Mouse (Mus musculus) midbrain, embryonic 15.5 days (tissue): Measurements from ENCODE around the gene Saa1. TPM values are rescaled to one million over a fixed set of nuclear protein-coding genes. Genes with fewer than 3 reads are reported as not detected.
"Not testable (repeated sequence)": the region's sequence is repeated elsewhere in the genome, so short reads cannot be mapped to it uniquely, and the experiment has no call there.

Source experiments
- ATAC-seq: fragments of 200-750 bp; cut with Nextera tagmentation; replicated peaks from 2 replicates; pipeline ENCODE4 v1.8.0; 2017; ENCODE audit warnings: moderate TSS enrichment
- H3K27ac ChIP-seq: fragments of 300-500 bp; sonication (generic); 2 replicates; pipeline ENCODE4 v1.5.1; 2015; ENCODE audit warnings: mild to moderate bottlenecking, inconsistent platforms
- H3K27me3 ChIP-seq: fragments of 300-500 bp; sonication (generic); replicated peaks from 2 replicates; pipeline ENCODE4 v1.6.1; 2015; ENCODE audit warnings: inconsistent platforms
- H3K36me3 ChIP-seq: fragments of 300-500 bp; sonication (generic); replicated peaks from 2 replicates; pipeline ENCODE4 v1.6.1; 2015; ENCODE audit warnings: inconsistent platforms
- H3K4me1 ChIP-seq: fragments of 300-500 bp; sonication (generic); 2 replicates; pipeline ENCODE4 v1.6.1; 2015; ENCODE audit warnings: inconsistent platforms
- H3K4me2 ChIP-seq: fragments of 300-500 bp; sonication (generic); 2 replicates; pipeline ENCODE4 v1.6.1; 2015; ENCODE audit warnings: inconsistent platforms, mild to moderate bottlenecking, moderate library complexity
- H3K4me3 ChIP-seq: fragments of 300-500 bp; sonication (generic); 2 replicates; pipeline ENCODE4 v1.5.1; 2015; ENCODE audit warnings: mild to moderate bottlenecking, inconsistent platforms
- H3K9ac ChIP-seq: fragments of 300-500 bp; sonication (generic); 2 replicates; pipeline ENCODE4 v1.6.1; 2015; ENCODE audit warnings: mild to moderate bottlenecking, inconsistent platforms
- H3K9me3 ChIP-seq: fragments of 300-500 bp; sonication (generic); 2 replicates; pipeline ENCODE4 v1.6.1; 2016; ENCODE audit warnings: inconsistent platforms
- WGBS: fragments of 180-500 bp; shearing (Covaris S2); methylation state at CpG from one replicate; pipeline ENCODE4 v1.1.7; 2015; ENCODE audit warnings: mixed read lengths; 5-methylcytosine and 5-hydroxymethylcytosine counted together
- polyA plus RNA-seq: library from polyadenylated mRNA; unstranded; fragments of >200 nt; fragmentation: Nextera tagmentation; extraction: Ambion mirVana; gene quantifications from 2 replicates; pipeline ENCODE4 v1.2.1, GENCODE M21; 2015

Gene Saa1
- 0.30 and 0.31 TPM in 2 replicates for polyA plus RNA-seq

GRCm38 (mm10) chr7:46742880-46743279, at the start of gene Saa1:
TSS of gene Saa1 (minus strand) at chr7:46742980.
- H3K36me3 ChIP-seq, H3K4me2 ChIP-seq, H3K4me3 ChIP-seq, H3K27me3 ChIP-seq, H3K9ac ChIP-seq, H3K9me3 ChIP-seq, ATAC-seq, H3K4me1 ChIP-seq, H3K27ac ChIP-seq: not testable (repeated sequence)
- WGBS, result 88% methylated on average over 3 of the region's 3 CpGs

GRCm38 (mm10) chr7:46789177-46789849, 46.5 kb upstream of the Saa1 start:
- WGBS, result 89% methylated on average over 5 of the region's 5 CpGs
- Histone ChIP-seq H3K9ac (no peak overlapping the region), H3K27me3 (no peaks in the 10 kb centered on the region), H3K4me3 (no peak overlapping the region), H3K27ac (no peak overlapping the region), H3K9me3 (no peaks in the 10 kb centered on the region), H3K4me2 (no peak overlapping the region), H3K36me3 (peaks cover 41% of the 10 kb centered on the region), H3K4me1 (peaks cover 9% of the 10 kb centered on the region)
- no peak for ATAC-seq

- Histone ChIP-seq H3K4me3 (no peak overlapping the region), H3K4me1 (no peaks in the 10 kb centered on the region), H3K27ac (no peak overlapping the region), H3K9me3 (no peaks in the 10 kb centered on the region), H3K27me3 (no peaks in the 10 kb centered on the region), H3K36me3 (peaks cover 61% of the 10 kb centered on the region), H3K4me2 (no peak overlapping the region), H3K9ac (no peak overlapping the region)
- 62% methylated on average over 4 of the region's 4 CpGs for WGBS
- no peak for ATAC-seq
Observed at GRCm38 (mm10) chr7:46770706-46771105, 27.9 kb upstream of the Saa1 start.

- no peak for ATAC-seq
- no peak overlapping the region for H3K9ac ChIP-seq
- H3K4me1 ChIP-seq, result no peaks in the 10 kb centered on the region
- peaks cover 59% of the 10 kb centered on the region for H3K36me3 ChIP-seq
- no peaks in the 10 kb centered on the region for H3K27me3 ChIP-seq
- H3K4me3 ChIP-seq, result no peak overlapping the region
- H3K27ac ChIP-seq, result no peak overlapping the region
- H3K4me2 ChIP-seq, result no peak overlapping the region
- 96% methylated on average over 7 of the region's 7 CpGs for WGBS
- H3K9me3 ChIP-seq, result no peaks in the 10 kb centered on the region
Observed at GRCm38 (mm10) chr7:46768451-46768850, 25.7 kb upstream of the Saa1 start.

GRCm38 (mm10) chr7:46767371-46767770, 24.6 kb upstream of the Saa1 start:
- no peak overlapping the region for H3K27ac ChIP-seq
- H3K4me3 ChIP-seq, result no peak overlapping the region
- no peak overlapping the region for H3K4me2 ChIP-seq
- peaks cover 61% of the 10 kb centered on the region for H3K36me3 ChIP-seq
- no peaks in the 10 kb centered on the region for H3K27me3 ChIP-seq
- no peak overlapping the region for H3K9ac ChIP-seq
- no peaks in the 10 kb centered on the region for H3K9me3 ChIP-seq
- ATAC-seq, result no peak
- no peaks in the 10 kb centered on the region for H3K4me1 ChIP-seq

GRCm38 (mm10) chr7:46764672-46765071, 21.9 kb upstream of the Saa1 start:
- no peak for ATAC-seq
- peaks cover 67% of the 10 kb centered on the region for H3K36me3 ChIP-seq

GRCm38 (mm10) chr7:46762601-46763000, 19.8 kb upstream of the Saa1 start:
- H3K4me2 ChIP-seq, result no peak overlapping the region
- no peaks in the 10 kb centered on the region for H3K4me1 ChIP-seq
- no peak overlapping the region for H3K4me3 ChIP-seq
- H3K9me3 ChIP-seq, result no peaks in the 10 kb centered on the region
- peaks cover 47% of the 10 kb centered on the region for H3K36me3 ChIP-seq
- no peak overlapping the region for H3K9ac ChIP-seq
- H3K27ac ChIP-seq, result no peak overlapping the region
- no peaks in the 10 kb centered on the region for H3K27me3 ChIP-seq
- WGBS, result 95% methylated on average over 5 of the region's 5 CpGs
- ATAC-seq, result no peak

More at GRCm38 (mm10) chr7:46764672-46765071, 21.9 kb upstream of the Saa1 start:
- Histone ChIP-seq H3K9me3 (no peaks in the 10 kb centered on the region), H3K9ac (no peak overlapping the region), H3K4me1 (no peaks in the 10 kb centered on the region), H3K27ac (no peak overlapping the region), H3K4me3 (no peak overlapping the region), H3K4me2 (no peak overlapping the region), H3K27me3 (no peaks in the 10 kb centered on the region)
- 57% methylated on average over 8 of the region's 8 CpGs for WGBS

- ATAC-seq, result no peak
- peaks cover 39% of the 10 kb centered on the region for H3K36me3 ChIP-seq
Observed at GRCm38 (mm10) chr7:46761049-46761795, 18.4 kb upstream of the Saa1 start.

GRCm38 (mm10) chr7:46751490-46751889, 8.7 kb upstream of the Saa1 start, which contains the start of gene Saa2:
TSS of gene Saa2 (plus strand) at chr7:46751790.
- Histone ChIP-seq H3K36me3 (no peaks in the 10 kb centered on the region), H3K4me2 (no peak within 1 kb of the TSS), H3K9ac (no peak within 1 kb of the TSS), H3K27ac (no peak within 1 kb of the TSS), H3K9me3 (no peaks in the 10 kb centered on the region), H3K4me3 (no peak within 1 kb of the TSS), H3K4me1 (peaks cover 4% of the 10 kb centered on the region; the same call in 1 of the 2 replicates), H3K27me3 (no peaks in the 10 kb centered on the region)
- ATAC-seq, result no peak
- 79% methylated on average over 3 of the region's 3 CpGs for WGBS

More at GRCm38 (mm10) chr7:46761049-46761795, 18.4 kb upstream of the Saa1 start:
- Histone ChIP-seq H3K4me1 (no peaks in the 10 kb centered on the region), H3K27me3 (no peaks in the 10 kb centered on the region), H3K9me3 (no peaks in the 10 kb centered on the region), H3K27ac (no peak overlapping the region), H3K4me3 (no peak overlapping the region), H3K4me2 (no peak overlapping the region), H3K9ac (no peak overlapping the region)
- WGBS, result 78% methylated on average over 11 of the region's 11 CpGs

GRCm38 (mm10) chr7:46748459-46748858, 5.7 kb upstream of the Saa1 start:
- no peak overlapping the region for H3K9ac ChIP-seq
- WGBS, result 21% methylated on average over 3 of the region's 3 CpGs
- no peaks in the 10 kb centered on the region for H3K9me3 ChIP-seq
- H3K36me3 ChIP-seq, result no peaks in the 10 kb centered on the region
- H3K4me3 ChIP-seq, result no peak overlapping the region
- no peaks in the 10 kb centered on the region for H3K27me3 ChIP-seq
- peaks cover 4% of the 10 kb centered on the region; the same call in 1 of the 2 replicates for H3K4me1 ChIP-seq
- ATAC-seq, result no peak
- H3K27ac ChIP-seq, result no peak overlapping the region
- H3K4me2 ChIP-seq, result no peak overlapping the region

GRCm38 (mm10) chr7:46746381-46746780, 3.6 kb upstream of the Saa1 start:
- H3K9me3 ChIP-seq, result no peaks in the 10 kb centered on the region
- peaks cover 4% of the 10 kb centered on the region; the same call in 1 of the 2 replicates for H3K4me1 ChIP-seq
- no peak overlapping the region for H3K9ac ChIP-seq
- H3K27me3 ChIP-seq, result no peaks in the 10 kb centered on the region
- H3K36me3 ChIP-seq, result no peaks in the 10 kb centered on the region
- 88% methylated on average over 7 of the region's 7 CpGs for WGBS
- H3K27ac ChIP-seq, result no peak overlapping the region
- no peak for ATAC-seq
- no peak overlapping the region for H3K4me3 ChIP-seq
- no peak overlapping the region for H3K4me2 ChIP-seq

GRCm38 (mm10) chr7:46745816-46746215, 3.0 kb upstream of the Saa1 start:
- no peak overlapping the region for H3K27ac ChIP-seq
- no peaks in the 10 kb centered on the region for H3K9me3 ChIP-seq
- H3K27me3 ChIP-seq, result no peaks in the 10 kb centered on the region
- H3K4me2 ChIP-seq, result no peak overlapping the region
- H3K4me3 ChIP-seq, result no peak overlapping the region
- WGBS, result 84% methylated on average over 3 of the region's 3 CpGs
- peaks cover 4% of the 10 kb centered on the region; the same call in 1 of the 2 replicates for H3K4me1 ChIP-seq
- no peaks in the 10 kb centered on the region for H3K36me3 ChIP-seq
- ATAC-seq, result no peak
- H3K9ac ChIP-seq, result no peak overlapping the region
